Mouse (Mus musculus) kidney, postnatal 10 days (tissue): ENCODE results near the gene Tmem145.
"Not testable (repeated sequence)": the region's sequence is repeated elsewhere in the genome, so short reads cannot be mapped to it uniquely, and the experiment has no call there.

Source experiments
- DNase-seq: peaks from one replicate; pipeline ENCODE4 v3.0.0; 2021; ENCODE audit warnings: mixed read lengths

Gene Tmem145

DNA sequence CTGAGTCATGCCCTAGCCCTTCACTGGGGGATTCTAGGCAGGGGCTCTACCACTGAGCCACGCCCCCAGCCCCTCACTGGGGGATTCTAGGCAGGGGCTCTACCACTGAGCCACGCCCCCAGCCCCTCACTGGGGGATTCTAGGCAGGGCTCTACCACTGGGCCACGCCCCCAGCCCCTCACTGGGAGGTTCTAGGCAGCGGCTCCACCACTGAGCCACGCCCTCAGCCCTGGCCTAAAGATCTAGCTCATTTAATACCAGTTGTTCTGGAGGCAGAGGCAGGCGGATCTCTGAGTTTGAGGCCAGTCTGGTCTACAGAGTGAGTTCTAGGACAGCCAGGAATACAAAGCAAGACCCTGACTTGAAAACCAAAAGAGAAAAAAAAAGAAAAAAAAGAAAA is 19.5 kb downstream of the Tmem145 start:
- DNase-seq: not testable (repeated sequence)

DNA sequence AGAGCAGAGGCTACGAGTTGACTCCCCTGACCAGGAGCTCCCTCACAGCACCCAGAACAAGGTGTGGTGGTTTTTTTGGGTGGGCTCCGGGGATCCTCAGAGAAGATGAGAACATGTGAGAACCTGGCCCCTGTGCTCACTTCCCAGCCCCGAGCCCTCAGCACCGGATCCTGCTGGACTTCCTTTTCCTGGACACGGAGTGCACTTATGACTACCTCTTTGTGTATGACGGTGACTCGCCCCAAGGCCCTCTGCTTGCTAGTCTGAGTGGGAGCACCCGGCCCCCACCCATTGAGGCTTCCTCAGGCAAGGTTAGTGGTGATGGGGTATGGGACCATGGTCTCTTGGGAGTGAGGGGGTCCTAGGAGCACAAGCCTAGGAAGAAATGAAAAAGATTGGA is 20.3 kb downstream of the Tmem145 start:
- no peak for DNase-seq

GRCm38 (mm10) chr7:25333596-25334307 is 27.8 kb downstream of the Tmem145 start:
- DNase-seq: peak; percentile 87

DNA sequence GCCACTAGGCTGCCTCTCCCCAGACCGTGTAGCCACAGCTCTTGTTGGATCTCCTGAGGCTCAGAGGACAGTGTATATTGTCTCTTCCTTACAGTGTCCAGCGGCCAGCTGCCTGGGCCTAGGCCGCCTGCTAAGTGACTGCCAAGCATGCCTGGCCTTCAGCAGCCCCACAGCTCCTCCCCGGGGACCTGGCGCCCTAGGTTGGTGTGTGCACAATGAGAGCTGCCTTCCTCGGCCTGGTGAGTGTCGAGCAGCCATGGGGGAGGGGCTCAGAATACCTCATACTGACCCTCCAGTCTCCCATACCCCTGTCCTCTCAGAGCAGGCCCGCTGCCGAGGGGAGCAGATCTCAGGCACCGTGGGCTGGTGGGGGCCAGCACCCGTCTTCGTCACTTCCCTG is 28.6 kb downstream of the Tmem145 start:
- no peak for DNase-seq

GRCm38 (mm10) chr7:25339329-25339728 is 33.4 kb downstream of the Tmem145 start:
- DNase-seq: no peak

GRCm38 (mm10) chr7:25341000-25341784 is 35.3 kb downstream of the Tmem145 start:
- no peak for DNase-seq

DNA sequence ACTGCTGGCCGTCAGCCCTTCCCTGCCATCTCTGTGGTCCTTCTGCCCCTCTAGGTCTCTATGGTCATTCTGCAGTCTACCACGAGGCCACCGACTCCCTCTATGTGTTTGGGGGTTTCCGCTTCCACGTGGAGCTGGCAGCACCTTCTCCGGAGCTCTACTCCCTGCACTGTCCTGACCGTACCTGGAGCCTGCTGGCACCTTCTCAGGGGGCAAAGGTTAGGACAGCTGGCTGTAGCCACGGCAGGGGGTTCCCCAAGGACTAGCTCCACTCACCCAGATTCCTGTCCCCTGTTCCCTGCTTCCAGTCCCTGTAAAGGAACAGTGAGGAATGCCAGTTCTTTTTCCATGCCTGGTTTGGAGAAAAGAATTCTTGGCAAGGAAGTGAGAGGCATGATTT is 43.0 kb downstream of the Tmem145 start:
- no peak for DNase-seq

DNA sequence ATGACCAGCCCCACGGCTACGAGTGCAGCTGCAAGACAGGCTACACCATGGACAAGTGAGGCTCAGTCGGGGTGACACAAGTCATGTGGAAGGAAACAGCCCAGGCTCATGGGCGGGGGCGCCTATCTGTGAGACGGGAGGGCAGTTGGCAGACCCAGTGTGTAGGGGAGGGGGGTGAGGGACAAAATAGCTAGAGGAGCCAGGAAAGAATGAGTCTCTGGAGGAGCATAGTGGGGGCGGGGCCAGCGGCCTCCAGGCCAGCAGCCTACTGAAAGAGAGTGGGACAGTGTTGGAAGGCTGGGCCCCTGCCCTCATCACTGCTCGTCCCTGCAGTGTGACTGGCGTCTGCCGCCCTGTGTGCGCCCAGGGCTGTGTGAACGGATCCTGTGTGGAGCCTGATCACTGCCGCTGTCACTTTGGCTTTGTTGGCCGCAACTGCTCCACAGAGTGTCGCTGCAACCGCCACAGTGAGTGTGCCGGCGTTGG is 52.9 kb downstream of the Tmem145 start:
- DNase-seq: peak; percentile 50

DNA sequence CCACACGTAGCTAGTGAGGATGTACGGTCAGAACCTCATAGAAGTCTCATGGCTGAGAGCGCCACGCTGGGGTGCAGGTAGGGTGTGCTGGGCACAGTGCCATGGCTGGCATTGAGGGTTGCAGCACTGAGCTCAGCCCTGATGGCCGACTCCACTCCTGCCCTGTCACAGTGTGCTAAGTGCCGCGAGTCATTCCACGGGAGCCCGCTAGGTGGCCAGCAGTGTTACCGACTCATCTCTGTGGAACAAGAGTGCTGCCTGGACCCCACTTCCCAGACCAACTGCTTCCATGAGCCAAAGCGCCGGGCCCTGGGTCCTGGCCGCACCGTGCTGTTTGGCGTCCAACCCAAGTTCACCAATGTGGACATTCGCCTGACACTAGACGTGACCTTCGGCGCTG is 57.2 kb downstream of the Tmem145 start:
- no peak for DNase-seq

DNA sequence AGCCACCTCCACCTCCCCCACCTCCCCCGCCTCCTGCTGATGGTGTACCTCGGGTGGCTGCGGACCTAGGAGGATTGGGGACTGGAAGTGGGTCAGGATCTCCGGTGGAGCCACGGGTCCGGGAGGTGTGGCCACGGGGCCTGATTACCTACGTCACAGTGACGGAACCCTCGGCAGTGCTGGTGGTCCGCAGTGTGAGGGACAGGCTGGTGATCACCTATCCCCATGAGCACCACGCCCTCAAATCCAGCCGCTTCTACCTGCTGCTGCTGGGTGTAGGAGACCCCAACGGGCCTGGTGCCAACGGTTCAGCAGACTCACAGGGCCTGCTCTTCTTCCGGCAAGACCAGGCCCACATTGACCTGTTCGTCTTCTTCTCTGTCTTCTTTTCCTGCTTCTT is 57.7 kb downstream of the Tmem145 start:
- no peak for DNase-seq
